Comparison of ENCODE assay signal across 20 mouse cellular contexts in the genomic region with DNA sequence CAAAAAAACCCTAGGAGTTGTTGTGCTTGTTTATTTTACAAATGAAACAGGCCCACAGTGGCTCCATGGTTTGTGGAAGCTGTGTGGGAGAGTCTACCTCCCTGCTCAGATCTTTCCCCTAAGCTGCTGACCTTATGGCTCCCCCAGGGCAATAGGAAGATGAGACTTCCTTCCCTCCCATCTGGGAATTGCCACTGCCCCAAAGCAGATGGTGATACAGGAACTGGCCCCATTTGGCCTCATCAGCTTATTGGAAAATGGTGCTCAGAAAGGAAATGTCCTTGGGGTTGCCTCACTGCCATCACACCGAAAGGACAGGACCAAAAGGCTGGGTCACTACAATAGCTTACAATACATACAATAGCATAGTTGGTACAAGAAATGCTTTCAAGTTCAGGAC.
DNase-seq lines count a peak whose midpoint lies in the region; ATAC-seq and TF ChIP-seq lines count a peak whose summit lies in the region.
"Had no signal": no experiment of that assay in that cellular context is flagged by ENCODE, and none has a peak within 500 bp of the region (broad histone marks: within the 10 kb centered on the region; RNA-seq: fewer than 3 reads in every experiment).

No protein-coding gene starts in this region.

- DNase-seq in heart, adult 8-10 months (ENCODE audit: low spot score), result peak; percentile 21
- no peak for DNase-seq in heart, postnatal 14 days
- no peak for DNase-seq in thymus, adult 2 months
- no peak for DNase-seq in thymus, postnatal 0 days (ENCODE audit: low spot score)
- peak; percentile 16 for DNase-seq in testis, postnatal 10 days (ENCODE audit: low spot score)
- no peak for DNase-seq in cerebellum, postnatal 14 days
- DNase-seq: adrenal gland, postnatal 10 days; cerebellum, adult 2 months; gastrocnemius, adult 2 months; liver; lung, postnatal 10 days had no signal

- peaks cover 8% of the 10 kb centered on the region for H3K4me1 ChIP-seq in kidney, embryonic 16.5 days (ENCODE audit: insufficient read depth, low read length)
- 0 out of 2 replicates have a peak, but pooled peaks cover 10% of the 10 kb centered on the region for H3K4me1 ChIP-seq in kidney, embryonic 15.5 days
- peaks cover 14% of the 10 kb centered on the region for H3K4me1 ChIP-seq in thymus, adult 2 months (replicated peaks; ENCODE audit: control insufficient read depth, insufficient read depth, low read length)
- H3K4me1 ChIP-seq: embryonic facial prominence, embryonic 15.5 days; hindbrain, embryonic 15.5 days; limb, embryonic 10.5 days; midbrain, embryonic 12.5 days; stomach, embryonic 15.5 days had no signal

- intact Hi-C loops in heart, postnatal 14 days (cut with DNase I), result no loop called here

- H3K9ac ChIP-seq in kidney, embryonic 16.5 days (replicated peaks; ENCODE audit: low read length), result no peak overlapping the region
- no peak overlapping the region for H3K9ac ChIP-seq in kidney, embryonic 15.5 days
- H3K9ac ChIP-seq: embryonic facial prominence, embryonic 15.5 days; hindbrain, embryonic 15.5 days; midbrain, embryonic 12.5 days; stomach, embryonic 15.5 days had no signal

- H3K4me2 ChIP-seq in kidney, embryonic 16.5 days (replicated peaks; ENCODE audit: low read depth, low read length), result no peak overlapping the region
- H3K4me2 ChIP-seq in kidney, embryonic 15.5 days, result no peak overlapping the region
- H3K4me2 ChIP-seq: embryonic facial prominence, embryonic 15.5 days; hindbrain, embryonic 15.5 days; midbrain, embryonic 12.5 days; stomach, embryonic 15.5 days had no signal

- H3K4me3 ChIP-seq in kidney, embryonic 16.5 days (ENCODE audit: low read length), result no peak overlapping the region
- H3K4me3 ChIP-seq in kidney, embryonic 15.5 days (replicated peaks), result no peak overlapping the region
- no peak overlapping the region for H3K4me3 ChIP-seq in thymus, adult 2 months (ENCODE audit: control insufficient read depth, insufficient read depth, low read length)
- H3K4me3 ChIP-seq: embryonic facial prominence, embryonic 15.5 days; gastrocnemius, adult 2 months; hindbrain, embryonic 15.5 days; limb, embryonic 10.5 days; midbrain, embryonic 12.5 days; stomach, embryonic 15.5 days had no signal

- peak overlapping the region; percentile 52; the same call in 1 of the 2 replicates for H3K27ac ChIP-seq in kidney, embryonic 16.5 days (ENCODE audit: low read length)
- no peak overlapping the region for H3K27ac ChIP-seq in kidney, embryonic 15.5 days
- peak overlapping the region; percentile 37 for H3K27ac ChIP-seq in thymus, adult 2 months (ENCODE audit: control insufficient read depth, insufficient read depth, low read length)
- H3K27ac ChIP-seq: embryonic facial prominence, embryonic 15.5 days; hindbrain, embryonic 15.5 days; limb, embryonic 10.5 days; midbrain, embryonic 12.5 days; stomach, embryonic 15.5 days had no signal

- ATAC-seq in kidney, embryonic 16.5 days (ENCODE audit: low FRiP score, low TSS enrichment), result no peak
- ATAC-seq in kidney, embryonic 15.5 days (replicated peaks; ENCODE audit: low FRiP score), result no peak
- ATAC-seq: activated CD4-positive, CD25-positive, alpha-beta regulatory T cell, adult 4 months; forebrain, embryonic 14.5 days had no signal

- no peaks in the 10 kb centered on the region for H3K36me3 ChIP-seq in kidney, embryonic 16.5 days (ENCODE audit: insufficient read depth, low read length)
- no peaks in the 10 kb centered on the region for H3K36me3 ChIP-seq in kidney, embryonic 15.5 days
- no peaks in the 10 kb centered on the region for H3K36me3 ChIP-seq in thymus, adult 2 months (ENCODE audit: control insufficient read depth, insufficient read depth, low read length)
- H3K36me3 ChIP-seq: embryonic facial prominence, embryonic 15.5 days; hindbrain, embryonic 15.5 days; limb, embryonic 10.5 days; midbrain, embryonic 12.5 days; stomach, embryonic 15.5 days had no signal

- no peak for TF ChIP-seq CTCF in thymus, adult 2 months (IDR thresholded peaks at IDR 0.05; ENCODE audit: borderline replicate concordance, control insufficient read depth, extremely low read depth, insufficient read depth, low read length, poor library complexity)

- TF ChIP-seq POLR2A in thymus, adult 2 months (IDR thresholded peaks at IDR 0.05; ENCODE audit: control insufficient read depth, extremely low read depth, insufficient read depth, low read length, poor library complexity), result no peak

- WGBS in kidney, embryonic 16.5 days, result 24% methylated on average over 1 of the region's 1 CpGs
- 21% methylated on average over 1 of the region's 1 CpGs for WGBS in kidney, embryonic 15.5 days
- 77% methylated on average over 1 of the region's 1 CpGs for WGBS in thymus, adult 2 months

- H3K27me3 ChIP-seq in kidney, embryonic 16.5 days (ENCODE audit: insufficient read depth, low read length), result no peaks in the 10 kb centered on the region
- H3K27me3 ChIP-seq in kidney, embryonic 15.5 days, result no peaks in the 10 kb centered on the region
- no peaks in the 10 kb centered on the region for H3K27me3 ChIP-seq in thymus, adult 2 months (ENCODE audit: control insufficient read depth, insufficient read depth, low read length)
- H3K27me3 ChIP-seq: embryonic facial prominence, embryonic 15.5 days; hindbrain, embryonic 15.5 days; midbrain, embryonic 12.5 days; stomach, embryonic 15.5 days had no signal

- no peaks in the 10 kb centered on the region for H3K9me3 ChIP-seq in kidney, embryonic 16.5 days (ENCODE audit: low read length)
- no peaks in the 10 kb centered on the region for H3K9me3 ChIP-seq in kidney, embryonic 15.5 days (replicated peaks)
- H3K9me3 ChIP-seq: embryonic facial prominence, embryonic 15.5 days; hindbrain, embryonic 15.5 days; limb, embryonic 10.5 days; midbrain, embryonic 12.5 days; stomach, embryonic 15.5 days had no signal

Comparison
In these comparisons a context has a peak if more than half of its experiments do, and no peak if none do; other contexts are left out.
1. DNase-seq: peak in heart, adult 8-10 months (single experiment) and testis, postnatal 10 days (single experiment); none in heart, postnatal 14 days (0 of 2), thymus, adult 2 months (single experiment), thymus, postnatal 0 days (single experiment) and cerebellum, postnatal 14 days (0 of 2).